Mouse (Mus musculus): ENCODE results near the gene Tmem233.

DNA sequence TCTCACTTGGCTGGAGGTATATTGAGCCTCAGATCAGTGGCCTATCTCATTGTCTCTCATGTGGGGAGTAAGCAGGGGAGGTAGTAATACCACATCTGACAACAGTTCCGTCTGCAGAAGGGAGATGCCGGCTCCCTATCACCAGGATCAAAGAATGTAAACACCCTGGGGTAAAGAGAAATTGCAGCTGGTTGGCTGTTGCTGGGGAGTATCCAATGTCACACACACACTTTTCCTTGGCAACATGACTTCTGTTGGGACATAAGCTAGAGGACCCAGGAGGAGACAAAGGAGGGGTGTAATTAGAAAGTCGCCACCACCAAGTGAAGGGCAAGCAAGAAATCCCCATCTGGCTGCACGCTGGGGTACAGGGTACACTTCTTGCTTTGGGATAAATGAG is 33.1 kb upstream of the Tmem233 start:
- no peak for TF ChIP-seq POLR2A (IDR thresholded peaks at IDR 0.05; ENCODE audit: extremely low read depth, insufficient read depth, low read length)
- TF ChIP-seq CTCF (IDR thresholded peaks at IDR 0.05; ENCODE audit: low read depth, low read length), result no peak

Measured in liver, adult 2 months (tissue).